Mouse (Mus musculus): ENCODE data around the gene Whamm. TPM values are rescaled to one million over a fixed set of nuclear protein-coding genes. Genes with fewer than 3 reads are reported as not detected.

The Whamm gene
- polyA plus RNA-seq, 1 experiment = 29.6 TPM

DNA sequence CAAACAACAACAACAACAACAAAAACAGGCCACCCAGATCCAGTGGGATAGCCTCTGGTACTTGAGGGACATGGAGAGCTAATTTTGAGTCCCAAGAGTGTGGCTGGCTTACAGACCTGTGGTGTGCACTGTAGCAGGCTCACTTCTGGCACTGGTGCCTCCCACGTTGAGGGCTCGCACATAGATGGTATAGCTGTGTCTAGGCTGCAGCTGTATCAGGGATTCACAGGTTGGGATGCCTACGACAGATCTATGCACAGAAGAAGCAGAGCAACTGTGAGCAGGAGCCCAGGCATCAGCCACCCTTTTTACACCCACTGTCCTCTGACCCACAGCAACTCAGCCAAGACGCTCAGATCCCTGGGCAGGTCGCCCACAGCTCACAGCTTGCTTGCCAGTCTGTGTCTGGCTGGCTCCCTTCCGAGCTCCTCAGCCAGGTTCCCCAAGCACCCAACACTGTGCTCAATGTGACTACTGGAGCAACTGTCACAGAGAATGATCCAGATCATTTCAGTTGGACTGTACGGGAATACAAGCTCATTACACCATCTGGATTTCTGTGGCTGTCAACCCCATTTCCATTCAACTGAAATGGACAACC, 29.0 kb upstream of the Whamm start:
- TF ChIP-seq FLI1 (IDR thresholded peaks at IDR 0.05; ENCODE audit: low read length) (no peak), GATA1 (IDR thresholded peaks at IDR 0.05; ENCODE audit: borderline replicate concordance, low read length) (no peak)
- no peaks in the 10 kb centered on the region for H3K9me3 ChIP-seq
- no peak overlapping the region for H3K4me3 ChIP-seq (replicated peaks)
- peaks cover 9% of the 10 kb centered on the region for H3K4me1 ChIP-seq
- peaks cover 32% of the 10 kb centered on the region for H3K27me3 ChIP-seq (replicated peaks)
- no peaks in the 10 kb centered on the region for H3K36me3 ChIP-seq (replicated peaks; ENCODE audit: low read length)

DNA sequence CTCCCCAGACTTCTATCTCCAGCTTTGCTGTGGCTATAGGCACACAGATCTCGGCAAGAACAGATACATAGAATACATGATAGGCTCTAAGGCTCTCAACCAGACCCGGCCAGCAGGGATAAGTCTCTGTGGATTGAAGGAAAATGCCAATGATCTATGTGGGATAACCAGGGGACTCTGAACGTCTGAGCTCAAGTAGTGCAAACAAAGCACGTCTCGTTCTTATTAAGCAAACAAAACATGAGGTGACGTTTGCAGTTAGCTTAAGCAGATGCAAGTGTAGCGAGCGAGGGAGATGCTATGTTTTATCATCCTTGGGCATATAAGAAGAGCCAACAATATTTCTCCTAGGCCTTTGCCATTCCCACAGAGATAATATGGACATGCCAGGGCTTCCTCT, 28.1 kb upstream of the Whamm start:
- no peak for TF ChIP-seq FLI1 (IDR thresholded peaks at IDR 0.05; ENCODE audit: low read length)
- TF ChIP-seq GATA1 (IDR thresholded peaks at IDR 0.05; ENCODE audit: borderline replicate concordance, low read length) = no peak
- no peak overlapping the region for H3K4me3 ChIP-seq (replicated peaks)
- H3K4me1 ChIP-seq = peaks cover 12% of the 10 kb centered on the region

DNA sequence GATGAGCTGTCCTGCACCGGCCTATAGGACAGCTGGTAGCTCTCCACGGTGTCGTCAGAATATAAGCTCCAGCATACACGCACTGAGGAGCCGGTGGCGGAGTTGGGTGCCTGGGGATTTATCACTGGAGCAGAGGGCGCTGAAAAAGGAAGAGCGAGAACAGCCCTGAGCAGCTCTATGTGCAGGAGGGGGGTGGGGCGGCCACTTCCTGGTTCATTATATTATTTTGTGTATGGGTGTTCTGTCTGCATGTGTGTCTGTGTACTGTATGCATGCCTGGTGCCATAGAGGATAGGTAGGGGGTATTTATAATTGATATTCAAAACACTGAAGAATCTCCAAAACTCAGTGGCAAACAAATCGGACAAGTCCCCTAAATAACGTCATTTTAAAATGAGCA, 22.2 kb upstream of the Whamm start:
- H3K9me3 ChIP-seq = no peaks in the 10 kb centered on the region
- TF ChIP-seq GATA1 (IDR thresholded peaks at IDR 0.05; ENCODE audit: borderline replicate concordance, low read length) = no peak
- TF ChIP-seq FLI1 (IDR thresholded peaks at IDR 0.05; ENCODE audit: low read length) = no peak
- H3K36me3 ChIP-seq (replicated peaks; ENCODE audit: low read length) = no peaks in the 10 kb centered on the region
- H3K27me3 ChIP-seq (replicated peaks) = peaks cover 9% of the 10 kb centered on the region
- H3K4me3 ChIP-seq (replicated peaks) = no peak overlapping the region
- peaks cover 11% of the 10 kb centered on the region; the same call in 1 of the 2 replicates for H3K4me1 ChIP-seq

More for the DNA sequence above, 28.1 kb upstream of the Whamm start:
- Histone ChIP-seq H3K27me3 (replicated peaks) (peaks cover 32% of the 10 kb centered on the region), H3K9me3 (no peaks in the 10 kb centered on the region), H3K36me3 (replicated peaks; ENCODE audit: low read length) (no peaks in the 10 kb centered on the region)

DNA sequence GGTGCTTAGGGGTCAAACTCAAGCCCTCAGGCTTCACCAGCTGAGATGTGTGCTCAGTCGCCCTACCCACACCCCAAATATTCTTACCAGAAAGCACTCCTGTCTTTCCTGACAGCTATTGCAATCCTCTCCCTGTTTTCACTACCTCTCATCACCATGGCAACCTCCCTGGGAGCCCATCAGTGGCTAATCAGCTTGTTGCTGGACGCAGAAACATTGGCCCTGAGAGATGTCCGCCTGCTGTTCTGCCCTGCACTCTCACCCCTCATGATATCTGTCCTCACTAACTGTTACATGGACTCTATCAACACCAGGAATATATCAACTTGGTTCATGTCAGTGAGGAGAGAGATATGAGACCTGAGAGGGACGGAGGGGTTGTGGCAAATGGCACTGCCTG, 17.5 kb upstream of the Whamm start:
- TF ChIP-seq GATA1 (IDR thresholded peaks at IDR 0.05; ENCODE audit: borderline replicate concordance, low read length) (no peak), FLI1 (IDR thresholded peaks at IDR 0.05; ENCODE audit: low read length) (no peak)
- peaks cover 8% of the 10 kb centered on the region for H3K27me3 ChIP-seq (replicated peaks)
- H3K36me3 ChIP-seq (replicated peaks; ENCODE audit: low read length) = no peaks in the 10 kb centered on the region
- peaks cover 3% of the 10 kb centered on the region; the same call in 1 of the 2 replicates for H3K4me1 ChIP-seq
- no peak overlapping the region for H3K4me3 ChIP-seq (replicated peaks)
- no peaks in the 10 kb centered on the region for H3K9me3 ChIP-seq

DNA sequence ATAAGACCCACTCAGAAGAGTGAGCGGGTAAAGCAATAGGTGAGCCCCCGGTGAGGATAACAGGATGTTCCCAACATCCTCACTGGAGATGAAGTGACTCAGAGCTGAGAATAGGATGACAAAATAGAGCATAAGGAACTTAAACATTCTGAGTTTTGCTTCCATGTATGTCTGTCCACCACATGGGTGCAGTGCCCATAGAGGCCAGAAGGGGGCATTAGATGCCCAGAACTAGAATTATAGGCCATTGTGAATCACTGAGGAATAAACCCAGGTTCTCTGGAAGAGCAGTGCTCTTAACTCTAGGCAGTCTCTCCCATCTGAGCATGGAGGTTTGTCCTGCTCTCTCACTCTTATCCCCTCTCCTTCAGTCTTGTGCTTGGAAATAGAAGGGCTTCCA, 16.7 kb upstream of the Whamm start:
- TF ChIP-seq FLI1 (IDR thresholded peaks at IDR 0.05; ENCODE audit: low read length) (no peak), GATA1 (IDR thresholded peaks at IDR 0.05; ENCODE audit: borderline replicate concordance, low read length) (no peak)
- H3K4me1 ChIP-seq = no peaks in the 10 kb centered on the region
- H3K9me3 ChIP-seq = no peaks in the 10 kb centered on the region
- no peak overlapping the region for H3K4me3 ChIP-seq (replicated peaks)
- no peaks in the 10 kb centered on the region for H3K36me3 ChIP-seq (replicated peaks; ENCODE audit: low read length)
- H3K27me3 ChIP-seq (replicated peaks) = peaks cover 11% of the 10 kb centered on the region

DNA sequence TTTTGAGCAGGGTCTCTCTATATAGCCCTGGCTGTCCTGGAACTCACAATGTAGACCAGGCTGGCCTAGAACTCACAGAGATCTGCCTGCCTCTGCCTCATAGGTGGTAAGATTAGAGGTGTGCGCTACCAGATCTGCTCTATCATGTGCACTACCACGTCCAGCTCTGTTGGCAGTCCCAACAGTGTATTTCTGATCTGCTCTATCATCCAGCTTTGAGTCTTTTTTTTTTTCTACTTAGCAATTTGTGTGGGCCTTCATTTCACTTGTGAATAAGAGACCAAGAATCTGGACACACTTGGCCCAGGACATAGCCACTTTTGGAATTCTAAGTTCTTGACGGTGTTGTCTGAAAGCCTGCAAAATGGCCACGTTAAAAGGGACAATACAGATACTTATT, 14.2 kb upstream of the Whamm start:
- no peak for TF ChIP-seq FLI1 (IDR thresholded peaks at IDR 0.05; ENCODE audit: low read length)
- TF ChIP-seq GATA1 (IDR thresholded peaks at IDR 0.05; ENCODE audit: borderline replicate concordance, low read length) = no peak

DNA sequence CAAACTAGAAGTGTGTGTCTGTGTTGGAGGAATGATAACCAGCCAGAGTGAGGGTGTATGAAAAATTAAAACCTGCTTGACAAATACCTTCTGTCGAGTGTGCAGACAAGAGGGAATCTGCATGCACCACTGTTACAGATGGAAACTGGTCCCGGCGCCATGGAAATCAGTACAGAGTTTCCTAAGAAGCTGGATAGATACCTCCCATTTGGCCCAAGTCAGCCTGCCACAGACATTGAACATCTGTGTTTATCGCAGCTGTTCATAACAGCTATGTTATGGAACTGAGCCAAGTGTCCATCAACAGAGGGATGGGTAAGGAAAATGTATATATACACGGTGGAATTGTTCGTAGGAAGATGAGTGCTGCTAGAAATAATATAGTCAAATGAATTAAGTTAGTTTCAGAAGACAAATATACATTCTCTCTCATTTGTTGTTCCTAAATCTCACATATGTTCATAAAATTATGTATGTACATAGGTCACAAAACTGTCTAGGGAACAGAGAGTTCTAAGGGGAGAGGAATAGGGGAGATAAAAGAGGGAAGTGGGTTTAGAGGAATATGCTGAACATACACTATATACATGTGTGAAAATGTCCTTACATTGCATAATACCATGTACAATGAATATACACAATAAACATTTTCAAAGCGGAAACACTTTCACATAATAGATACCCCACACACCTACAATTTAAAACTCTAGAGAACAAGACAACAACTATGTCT, 13.6 kb upstream of the Whamm start:
- peaks cover 21% of the 10 kb centered on the region for H3K27me3 ChIP-seq (replicated peaks)
- H3K4me3 ChIP-seq (replicated peaks) = no peak overlapping the region
- TF ChIP-seq GATA1 (IDR thresholded peaks at IDR 0.05; ENCODE audit: borderline replicate concordance, low read length) (no peak), FLI1 (IDR thresholded peaks at IDR 0.05; ENCODE audit: low read length) (no peak)
- H3K4me1 ChIP-seq = no peaks in the 10 kb centered on the region
- H3K36me3 ChIP-seq (replicated peaks; ENCODE audit: low read length) = no peaks in the 10 kb centered on the region
- no peaks in the 10 kb centered on the region for H3K9me3 ChIP-seq

More for the DNA sequence above, 14.2 kb upstream of the Whamm start:
- H3K27me3 ChIP-seq (replicated peaks) = peaks cover 21% of the 10 kb centered on the region
- no peaks in the 10 kb centered on the region for H3K36me3 ChIP-seq (replicated peaks; ENCODE audit: low read length)
- H3K4me3 ChIP-seq (replicated peaks) = no peak overlapping the region
- no peaks in the 10 kb centered on the region for H3K9me3 ChIP-seq
- H3K4me1 ChIP-seq = no peaks in the 10 kb centered on the region

DNA sequence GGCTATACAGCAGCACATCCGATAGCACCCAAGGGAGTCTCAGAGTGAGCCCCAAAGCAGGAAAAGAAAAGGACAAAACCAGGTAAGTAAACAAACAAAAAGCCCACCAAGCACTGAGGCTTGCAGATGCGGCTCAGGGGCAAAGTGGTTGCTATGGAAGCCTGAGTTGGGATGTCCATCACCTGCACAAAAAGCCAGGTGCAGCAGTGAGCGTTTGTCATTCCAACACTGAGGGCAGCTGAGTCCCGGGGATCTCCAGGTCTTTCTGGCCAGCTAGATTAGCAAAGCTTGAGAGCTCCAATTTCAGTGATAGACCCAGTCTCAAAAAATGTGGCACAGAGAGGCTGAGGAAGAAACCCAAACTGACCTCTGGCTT, 13.1 kb upstream of the Whamm start:
- Histone ChIP-seq H3K4me3 (replicated peaks) (no peak overlapping the region), H3K4me1 (no peaks in the 10 kb centered on the region), H3K36me3 (replicated peaks; ENCODE audit: low read length) (no peaks in the 10 kb centered on the region), H3K9me3 (no peaks in the 10 kb centered on the region), H3K27me3 (replicated peaks) (peaks cover 18% of the 10 kb centered on the region)
- TF ChIP-seq FLI1 (IDR thresholded peaks at IDR 0.05; ENCODE audit: low read length) = no peak
- no peak for TF ChIP-seq GATA1 (IDR thresholded peaks at IDR 0.05; ENCODE audit: borderline replicate concordance, low read length)

DNA sequence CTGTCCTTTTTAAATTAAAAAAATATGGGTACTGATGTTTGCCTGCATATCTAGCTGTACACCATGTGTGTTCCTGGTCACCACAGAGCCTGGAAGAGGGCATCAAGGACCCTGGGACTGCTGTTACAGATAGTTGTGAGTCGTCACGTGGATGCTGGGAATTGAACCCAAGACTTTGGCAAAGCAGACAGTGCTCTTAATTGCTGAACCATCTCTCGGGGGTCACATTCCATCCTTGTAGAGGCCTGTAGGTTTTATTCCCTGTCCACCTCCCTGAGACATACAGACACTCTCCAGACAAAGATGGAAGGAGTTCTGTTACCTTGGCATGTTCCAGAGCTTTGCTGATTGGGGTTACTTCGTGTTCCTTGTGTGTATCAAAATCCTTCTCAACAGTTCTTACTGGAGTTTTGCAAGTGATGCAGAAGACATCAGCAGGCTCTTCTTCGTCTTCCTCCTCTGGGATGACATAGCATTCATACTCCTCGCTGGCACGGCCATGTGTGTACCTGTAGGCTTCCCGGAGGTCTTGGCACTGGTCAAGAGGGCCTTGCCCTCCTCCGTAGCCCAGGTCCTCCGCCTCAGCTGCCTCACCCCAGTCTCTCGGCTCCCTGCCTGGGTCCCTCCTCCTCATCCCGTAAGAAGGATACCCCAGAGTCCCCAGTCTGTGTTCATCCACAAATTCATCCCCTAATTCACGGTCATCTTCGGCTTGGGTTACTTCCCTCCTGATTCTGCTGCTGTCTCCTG, 11.7 kb upstream of the Whamm start:
- Histone ChIP-seq H3K9me3 (no peaks in the 10 kb centered on the region), H3K4me1 (no peaks in the 10 kb centered on the region), H3K4me3 (replicated peaks) (no peak overlapping the region), H3K27me3 (replicated peaks) (peaks cover 20% of the 10 kb centered on the region), H3K36me3 (replicated peaks; ENCODE audit: low read length) (no peaks in the 10 kb centered on the region)
- TF ChIP-seq GATA1 (IDR thresholded peaks at IDR 0.05; ENCODE audit: borderline replicate concordance, low read length) (no peak), FLI1 (IDR thresholded peaks at IDR 0.05; ENCODE audit: low read length) (no peak)
